In genomic region chr15:82507740-82508139, GRCm38 (mm10) we compare ENCODE assay signal across 15 mouse cellular contexts. TPM values are rescaled to one million over a fixed set of nuclear protein-coding genes. Genes with fewer than 3 reads are reported as not detected.
DNase-seq lines count a peak whose midpoint lies in the region; ATAC-seq and TF ChIP-seq lines count a peak whose summit lies in the region.
"Not testable (repeated sequence)": the region's sequence is repeated elsewhere in the genome, so short reads cannot be mapped to it uniquely, and the experiment has no call there.
"Had no signal": no experiment of that assay in that cellular context is flagged by ENCODE, and none has a peak within 500 bp of the region (broad histone marks: within the 10 kb centered on the region; RNA-seq: fewer than 3 reads in every experiment).

No protein-coding gene starts in this region.

- POLR2A ChIA-PET in Patski (lab: Charles Lee), result not testable (repeated sequence)

- H3K9ac ChIP-seq in kidney, postnatal 0 days (ENCODE audit: low read depth, low read length), result not testable (repeated sequence)

- not testable (repeated sequence) for H3K4me2 ChIP-seq in kidney, postnatal 0 days (ENCODE audit: low read length)

- not testable (repeated sequence) for H3K4me1 ChIP-seq in E14TG2a.4 (replicated peaks; ENCODE audit: low read depth, low read length); kidney, postnatal 0 days (replicated peaks; ENCODE audit: insufficient read depth, low read length)

- H3K27ac ChIP-seq in kidney, postnatal 0 days, result not testable (repeated sequence)

- not testable (repeated sequence) for H3K27me3 ChIP-seq in E14TG2a.4 (ENCODE audit: insufficient read depth, low read length); Patski; kidney, postnatal 0 days (ENCODE audit: insufficient read depth, low read length)

- 61% methylated on average over 4 of the region's 4 CpGs for WGBS in kidney, postnatal 0 days

- CTCF ChIA-PET in Patski (lab: Charles Lee), result not testable (repeated sequence)

- not testable (repeated sequence) for ATAC-seq in Patski; kidney, postnatal 0 days (replicated peaks; ENCODE audit: low FRiP score, low read depth)

- not testable (repeated sequence) for H3K4me3 ChIP-seq in E14TG2a.4 (replicated peaks; ENCODE audit: low read length); kidney, postnatal 0 days (replicated peaks; ENCODE audit: low read depth, low read length)

- not testable (repeated sequence) for DNase-seq in Patski (ENCODE audit: low read depth, low spot score); kidney, postnatal 0 days (ENCODE audit: low spot score)
- peak; percentile 2 to 4 for DNase-seq in cerebellum, postnatal 14 days
- peak; percentile 4 for DNase-seq in induced T-regulatory cell, adult 2 months (ENCODE audit: low read depth)
- DNase-seq in naive thymus-derived CD4-positive, alpha-beta T cell, adult 2 months (ENCODE audit: low read depth), result peak; percentile 14

- peaks cover 15% of the 10 kb centered on the region for H3K9me3 ChIP-seq in E14TG2a.4 (ENCODE audit: low read length)
- H3K9me3 ChIP-seq in kidney, postnatal 0 days (replicated peaks; ENCODE audit: low read length), result not testable (repeated sequence)

- H3K36me3 ChIP-seq in E14TG2a.4 (ENCODE audit: insufficient read depth, low read length); kidney, postnatal 0 days (ENCODE audit: insufficient read depth, low read length): not testable (repeated sequence)

- 0 out of 2 replicates have a peak, but pooled peaks have one; percentile 8 for TF ChIP-seq CTCF in E14TG2a.4 (conservative IDR thresholded peaks at IDR 0.05; ENCODE audit: low read length)
- TF ChIP-seq CTCF in Patski (IDR thresholded peaks at IDR 0.05), result peak; percentile 31
- TF ChIP-seq CTCF in kidney, postnatal 0 days (IDR thresholded peaks at IDR 0.05; ENCODE audit: low read depth), result peak; percentile 11; the same call in 1 of the 2 replicates

- in situ Hi-C loops in Patski (cut with MboI; ENCODE audit: low pct_unique_long_range_greater_than_20kb), result not testable (repeated sequence)

RNA-seq across cellular contexts. Expression of gene Cyp2d12, which starts 47.1 kb away (rescaled TPM):
- not detected for polyA plus RNA-seq in Patski (2021)
- 0.21 TPM in 1 of 2 replicates, not detected in the other for polyA plus RNA-seq in kidney, postnatal 0 days (2015; fragmentation: Nextera tagmentation; extraction: Ambion mirVana)
- polyA plus RNA-seq: embryonic facial prominence, embryonic 10.5 days; embryonic facial prominence, embryonic 14.5 days; forebrain, embryonic 13.5 days; forebrain, postnatal 0 days; heart, embryonic 13.5 days; heart, postnatal 0 days; hindbrain, embryonic 11.5 days; hindbrain, embryonic 15.5 days; inflammation-experienced regulatory T-cells, adult 6 months had no signal
